Mouse (Mus musculus): Measurements from ENCODE around the gene Cdc34. TPM values are rescaled to one million over a fixed set of nuclear protein-coding genes. Genes with fewer than 3 reads are reported as not detected.
A peak's percentile ranks its signal among the peaks of the same experiment; 100 is the strongest.

Gene Cdc34
- total RNA-seq, 1 experiment, result 507 TPM

- in situ Hi-C loops (cut with MboI; ENCODE audit: low sequenced_read_pairs in 2 of 2, unreplicated experiment in 2 of 2), result no loop called here
- Histone ChIP-seq H3K4me3 (ENCODE audit: insufficient read depth in 1 of 2, low read depth in 1 of 2, low read length in 2 of 2, poor library complexity in 1 of 2, severe bottlenecking in 1 of 2) (no peak overlapping the region), H3K4me1 (ENCODE audit: control insufficient read depth in 2 of 2, insufficient read depth in 2 of 2, low read length in 2 of 2, poor library complexity in 1 of 2) (peaks cover 1 to 27% of the 10 kb centered on the region in 2 experiments), H3K36me3 (ENCODE audit: control insufficient read depth, insufficient read depth, low read length, poor library complexity, severe bottlenecking) (peaks cover 53% of the 10 kb centered on the region), H3K9me3 (ENCODE audit: control insufficient read depth, insufficient read depth, low read depth, low read length) (no peaks in the 10 kb centered on the region), H3K9ac (ENCODE audit: insufficient read depth, low read depth, low read length, poor library complexity, severe bottlenecking) (no peak overlapping the region), H3K27ac (ENCODE audit: insufficient read depth, low read depth, low read length, poor library complexity, severe bottlenecking) (no peak overlapping the region)
- TF ChIP-seq CHD2 (IDR thresholded peaks at IDR 0.05; ENCODE audit: low read depth, low read length), result no peak
- TF ChIP-seq ZNF384 (IDR thresholded peaks at IDR 0.05; ENCODE audit: low read depth, low read length), result no peak
- no peak for TF ChIP-seq HCFC1 (IDR thresholded peaks at IDR 0.05; ENCODE audit: borderline replicate concordance, insufficient read depth, low read length)
- TF ChIP-seq MAFK (IDR thresholded peaks at IDR 0.05; ENCODE audit: insufficient read depth, low read depth, low read length), result no peak
- TF ChIP-seq ZC3H11A (IDR thresholded peaks at IDR 0.05; ENCODE audit: borderline replicate concordance, low read depth, low read length), result no peak
- no peak for DNase-seq (ENCODE audit: low read depth, low spot score)
Measured at GRCm38 (mm10) chr10:79686219-79686618, 4.2 kb downstream of the Cdc34 start.

- Histone ChIP-seq H3K4me3 (ENCODE audit: insufficient read depth in 1 of 2, low read depth in 1 of 2, low read length in 2 of 2, poor library complexity in 1 of 2, severe bottlenecking in 1 of 2) (no peak overlapping the region), H3K27ac (ENCODE audit: insufficient read depth, low read depth, low read length, poor library complexity, severe bottlenecking) (no peak overlapping the region), H3K4me1 (ENCODE audit: control insufficient read depth in 2 of 2, insufficient read depth in 2 of 2, low read length in 2 of 2, poor library complexity in 1 of 2) (peaks cover 1 to 26% of the 10 kb centered on the region in 2 experiments), H3K9ac (ENCODE audit: insufficient read depth, low read depth, low read length, poor library complexity, severe bottlenecking) (no peak overlapping the region), H3K9me3 (ENCODE audit: control insufficient read depth, insufficient read depth, low read depth, low read length) (no peaks in the 10 kb centered on the region), H3K36me3 (ENCODE audit: control insufficient read depth, insufficient read depth, low read length, poor library complexity, severe bottlenecking) (peaks cover 53% of the 10 kb centered on the region)
- no peak for TF ChIP-seq MAFK (IDR thresholded peaks at IDR 0.05; ENCODE audit: insufficient read depth, low read depth, low read length)
- TF ChIP-seq ZC3H11A (IDR thresholded peaks at IDR 0.05; ENCODE audit: borderline replicate concordance, low read depth, low read length), result no peak
- TF ChIP-seq CHD2 (IDR thresholded peaks at IDR 0.05; ENCODE audit: low read depth, low read length), result no peak
- TF ChIP-seq HCFC1 (IDR thresholded peaks at IDR 0.05; ENCODE audit: borderline replicate concordance, insufficient read depth, low read length), result no peak
- no peak for TF ChIP-seq ZNF384 (IDR thresholded peaks at IDR 0.05; ENCODE audit: low read depth, low read length)
- in situ Hi-C loops (cut with MboI; ENCODE audit: low sequenced_read_pairs in 2 of 2, unreplicated experiment in 2 of 2), result no loop called here
- DNase-seq (ENCODE audit: low read depth, low spot score), result no peak
Measured at GRCm38 (mm10) chr10:79686691-79687090, 4.7 kb downstream of the Cdc34 start.

GRCm38 (mm10) chr10:79687513-79687912 is 5.5 kb downstream of the Cdc34 start:
- H3K4me3 ChIP-seq (ENCODE audit: insufficient read depth in 1 of 2, low read depth in 1 of 2, low read length in 2 of 2, poor library complexity in 1 of 2, severe bottlenecking in 1 of 2), result no peak overlapping the region
- TF ChIP-seq CHD2 (IDR thresholded peaks at IDR 0.05; ENCODE audit: low read depth, low read length), result no peak
- no peak for TF ChIP-seq MAFK (IDR thresholded peaks at IDR 0.05; ENCODE audit: insufficient read depth, low read depth, low read length)
- peak; percentile 66 for TF ChIP-seq ZNF384 (IDR thresholded peaks at IDR 0.05; ENCODE audit: low read depth, low read length)
- no peak for TF ChIP-seq ZC3H11A (IDR thresholded peaks at IDR 0.05; ENCODE audit: borderline replicate concordance, low read depth, low read length)
- peaks cover 53% of the 10 kb centered on the region for H3K36me3 ChIP-seq (ENCODE audit: control insufficient read depth, insufficient read depth, low read length, poor library complexity, severe bottlenecking)
- H3K27ac ChIP-seq (ENCODE audit: insufficient read depth, low read depth, low read length, poor library complexity, severe bottlenecking), result no peak overlapping the region
- DNase-seq (ENCODE audit: low read depth, low spot score), result no peak
- no peak overlapping the region for H3K9ac ChIP-seq (ENCODE audit: insufficient read depth, low read depth, low read length, poor library complexity, severe bottlenecking)
- H3K9me3 ChIP-seq (ENCODE audit: control insufficient read depth, insufficient read depth, low read depth, low read length), result no peaks in the 10 kb centered on the region
- peaks cover 1 to 26% of the 10 kb centered on the region in 2 experiments for H3K4me1 ChIP-seq (ENCODE audit: control insufficient read depth in 2 of 2, insufficient read depth in 2 of 2, low read length in 2 of 2, poor library complexity in 1 of 2)
- in situ Hi-C loops (cut with MboI; ENCODE audit: low sequenced_read_pairs in 2 of 2, unreplicated experiment in 2 of 2), result no loop called here

- DNase-seq (ENCODE audit: low read depth, low spot score), result no peak
- H3K4me3 ChIP-seq (ENCODE audit: insufficient read depth in 1 of 2, low read depth in 1 of 2, low read length in 2 of 2, poor library complexity in 1 of 2, severe bottlenecking in 1 of 2), result no peak within 1 kb of the TSS
- H3K9me3 ChIP-seq (ENCODE audit: control insufficient read depth, insufficient read depth, low read depth, low read length), result no peaks in the 10 kb centered on the region
- no peak within 1 kb of the TSS for H3K9ac ChIP-seq (ENCODE audit: insufficient read depth, low read depth, low read length, poor library complexity, severe bottlenecking)
- no peak within 1 kb of the TSS for H3K27ac ChIP-seq (ENCODE audit: insufficient read depth, low read depth, low read length, poor library complexity, severe bottlenecking)
- H3K4me1 ChIP-seq (ENCODE audit: control insufficient read depth in 2 of 2, insufficient read depth in 2 of 2, low read length in 2 of 2, poor library complexity in 1 of 2), result peaks cover 1 to 24% of the 10 kb centered on the region in 2 experiments
- TF ChIP-seq ZNF384 (IDR thresholded peaks at IDR 0.05; ENCODE audit: low read depth, low read length) (no peak), MAFK (IDR thresholded peaks at IDR 0.05; ENCODE audit: insufficient read depth, low read depth, low read length) (no peak), HCFC1 (IDR thresholded peaks at IDR 0.05; ENCODE audit: borderline replicate concordance, insufficient read depth, low read length) (no peak), CHD2 (IDR thresholded peaks at IDR 0.05; ENCODE audit: low read depth, low read length) (no peak), ZC3H11A (IDR thresholded peaks at IDR 0.05; ENCODE audit: borderline replicate concordance, low read depth, low read length) (no peak)
- in situ Hi-C loops (cut with MboI; ENCODE audit: low sequenced_read_pairs in 2 of 2, unreplicated experiment in 2 of 2), result no loop called here
- H3K36me3 ChIP-seq (ENCODE audit: control insufficient read depth, insufficient read depth, low read length, poor library complexity, severe bottlenecking), result peaks cover 50% of the 10 kb centered on the region
Measured at GRCm38 (mm10) chr10:79688720-79689119, 6.7 kb downstream of the Cdc34 start, which contains the start of gene Gzmm. Gene Gzmm, plus strand, starts transcription at chr10:79689020.

- H3K4me1 ChIP-seq (ENCODE audit: control insufficient read depth in 2 of 2, insufficient read depth in 2 of 2, low read length in 2 of 2, poor library complexity in 1 of 2), result peaks cover 1 to 19% of the 10 kb centered on the region in 2 experiments; a peak in 3 of 4 replicates
- in situ Hi-C loops (cut with MboI; ENCODE audit: low sequenced_read_pairs in 2 of 2, unreplicated experiment in 2 of 2), result no loop called here
- H3K4me3 ChIP-seq (ENCODE audit: insufficient read depth in 1 of 2, low read depth in 1 of 2, low read length in 2 of 2, poor library complexity in 1 of 2, severe bottlenecking in 1 of 2), result no peak overlapping the region
- no peak overlapping the region for H3K27ac ChIP-seq (ENCODE audit: insufficient read depth, low read depth, low read length, poor library complexity, severe bottlenecking)
- no peak overlapping the region for H3K9ac ChIP-seq (ENCODE audit: insufficient read depth, low read depth, low read length, poor library complexity, severe bottlenecking)
- no peaks in the 10 kb centered on the region for H3K9me3 ChIP-seq (ENCODE audit: control insufficient read depth, insufficient read depth, low read depth, low read length)
- no peak for DNase-seq (ENCODE audit: low read depth, low spot score)
- H3K36me3 ChIP-seq (ENCODE audit: control insufficient read depth, insufficient read depth, low read length, poor library complexity, severe bottlenecking), result peaks cover 45% of the 10 kb centered on the region
- no peak for TF ChIP-seq ZNF384 (IDR thresholded peaks at IDR 0.05; ENCODE audit: low read depth, low read length)
Measured at GRCm38 (mm10) chr10:79689178-79689577, 7.2 kb downstream of the Cdc34 start.

Data from ES-E14 (cell line).